Mouse (Mus musculus) heart, postnatal 36 days (tissue): ENCODE measurements around the gene Col4a4. TPM values are rescaled to one million over a fixed set of nuclear protein-coding genes. Genes with fewer than 3 reads are reported as not detected.

Experiments used
- DNase-seq, 2 experiments: peaks; one replicate each; pipeline ENCODE4 v3.0.0; 2021 to 2022
- intact Hi-C: fragments of 180-260 bp; cut with DNase I; formaldehyde crosslinking; loops from one replicate; pipeline ENCODE4 v1.15.1; 2025
- total RNA-seq, 2 experiments: library from RNA; stranded (reverse); gene quantifications; 2 replicates each; pipeline ENCODE4 v1.2.3; 2021

Col4a4 gene
- total RNA-seq, 2 experiments from 2014 or later = 7.0 to 8.5 TPM

GRCm38 (mm10) chr1:82479696-82480487, 106.8 kb downstream of the Col4a4 start:
- intact Hi-C loops = loop anchor here (5.0 kb wide), 1 partner anchor 43 kb away; no protein-coding TSS in a partner anchor
- DNase-seq = no peak

- no peak for DNase-seq
- intact Hi-C loops = loop anchor here (2.0 to 5.0 kb wide), 3 partner anchors 39 to 1162 kb away; no protein-coding TSS in a partner anchor
These were observed 109.9 kb downstream of the Col4a4 start for GRCm38 (mm10) chr1:82476746-82477145.

GRCm38 (mm10) chr1:82476256-82476655, 110.4 kb downstream of the Col4a4 start:
- intact Hi-C loops = loop anchor here (2.0 to 5.0 kb wide), 3 partner anchors 39 to 1161 kb away; no protein-coding TSS in a partner anchor
- DNase-seq = peak in 1 of 2 experiments; percentile 36

GRCm38 (mm10) chr1:82475821-82476220, 110.8 kb downstream of the Col4a4 start:
- intact Hi-C loops = loop anchor here (2.0 to 5.0 kb wide), 3 partner anchors 39 to 1161 kb away; no protein-coding TSS in a partner anchor
- DNase-seq = no peak

- DNase-seq = no peak
- intact Hi-C loops = loop anchor here (5.0 kb wide), 1 partner anchor 38 kb away; no protein-coding TSS in a partner anchor
These were observed 111.4 kb downstream of the Col4a4 start for GRCm38 (mm10) chr1:82475254-82475653.

GRCm38 (mm10) chr1:82474461-82474961, 112.1 kb downstream of the Col4a4 start:
- DNase-seq = no peak
- intact Hi-C loops = no loop called here

- intact Hi-C loops = no loop called here
- DNase-seq = no peak
These were observed 113.2 kb downstream of the Col4a4 start for GRCm38 (mm10) chr1:82473467-82473866.

- DNase-seq = no peak
- intact Hi-C loops = no loop called here
These were observed 116.0 kb downstream of the Col4a4 start for GRCm38 (mm10) chr1:82470516-82471225.

- intact Hi-C loops = no loop called here
- no peak for DNase-seq
These were observed 117.8 kb downstream of the Col4a4 start for GRCm38 (mm10) chr1:82468872-82469271.

GRCm38 (mm10) chr1:82465321-82465853, 121.3 kb downstream of the Col4a4 start:
- no peak for DNase-seq
- intact Hi-C loops = no loop called here

- DNase-seq = peak; percentile 20 to 25
- intact Hi-C loops = no loop called here
These were observed 125.6 kb downstream of the Col4a4 start for GRCm38 (mm10) chr1:82461041-82461440.

GRCm38 (mm10) chr1:82459926-82460325, 126.7 kb downstream of the Col4a4 start:
- no peak for DNase-seq
- intact Hi-C loops = no loop called here

GRCm38 (mm10) chr1:82459350-82459749, 127.3 kb downstream of the Col4a4 start:
- intact Hi-C loops = no loop called here
- no peak for DNase-seq

- intact Hi-C loops = no loop called here
These were observed 132.6 kb downstream of the Col4a4 start for GRCm38 (mm10) chr1:82454031-82454430.

GRCm38 (mm10) chr1:82451927-82452651, 134.6 kb downstream of the Col4a4 start:
- intact Hi-C loops = no loop called here
- no peak for DNase-seq

More at GRCm38 (mm10) chr1:82454031-82454430, 132.6 kb downstream of the Col4a4 start:
- DNase-seq = no peak

- DNase-seq = no peak
- intact Hi-C loops = no loop called here
These were observed 136.8 kb downstream of the Col4a4 start for GRCm38 (mm10) chr1:82449851-82450250.

- peak; percentile 32 to 49 for DNase-seq
- intact Hi-C loops = no loop called here
These were observed 140.6 kb downstream of the Col4a4 start for GRCm38 (mm10) chr1:82446049-82446448.

GRCm38 (mm10) chr1:82443517-82443916, 143.1 kb downstream of the Col4a4 start:
- intact Hi-C loops = no loop called here
- no peak for DNase-seq

- peak in 1 of 2 experiments; percentile 21 for DNase-seq
- intact Hi-C loops = no loop called here
These were observed 146.5 kb downstream of the Col4a4 start for GRCm38 (mm10) chr1:82440123-82440522.

- DNase-seq = no peak
- intact Hi-C loops = loop anchor here (5.0 kb wide), 2 partner anchors 40 to 750 kb away; no protein-coding TSS in a partner anchor
These were observed 149.4 kb downstream of the Col4a4 start for GRCm38 (mm10) chr1:82437273-82437672.
